Mouse (Mus musculus) layer of hippocampus, postnatal 10 days (tissue): ENCODE results near the gene Ipo11. TPM values are rescaled to one million over a fixed set of nuclear protein-coding genes. Genes with fewer than 3 reads are reported as not detected.

Experiments used
- DNase-seq, 2 experiments: peaks; one replicate each; pipeline ENCODE4 v3.0.0; 2021; ENCODE audit warnings: low spot score in 2 of 2
- total RNA-seq, 2 experiments: library from RNA; stranded (reverse); gene quantifications; 2 replicates each; pipeline ENCODE4 v1.2.3; 2021

The Ipo11 gene
- total RNA-seq, 2 experiments from 2014 or later: 67.8 to 70.3 TPM

DNA sequence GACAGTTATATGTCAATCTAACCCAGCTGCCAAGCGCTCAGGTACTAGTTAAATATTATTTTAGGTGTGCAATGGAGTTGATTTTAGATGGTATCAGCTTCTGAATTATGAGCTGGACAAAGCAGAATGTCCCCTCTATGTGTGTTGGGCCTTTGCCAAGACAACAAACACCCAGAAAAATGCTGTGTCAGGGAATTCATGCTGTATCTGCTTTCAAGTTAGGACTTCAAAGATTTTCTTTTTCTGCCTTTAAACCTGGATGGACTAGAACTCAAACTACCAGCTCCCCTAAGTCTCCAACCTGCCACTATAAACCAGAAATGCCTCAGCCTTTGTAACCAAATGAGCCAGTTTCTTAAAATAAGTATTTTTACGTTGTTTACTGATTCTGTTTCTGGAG is 116.6 kb downstream of the Ipo11 start:
- no peak for DNase-seq

DNA sequence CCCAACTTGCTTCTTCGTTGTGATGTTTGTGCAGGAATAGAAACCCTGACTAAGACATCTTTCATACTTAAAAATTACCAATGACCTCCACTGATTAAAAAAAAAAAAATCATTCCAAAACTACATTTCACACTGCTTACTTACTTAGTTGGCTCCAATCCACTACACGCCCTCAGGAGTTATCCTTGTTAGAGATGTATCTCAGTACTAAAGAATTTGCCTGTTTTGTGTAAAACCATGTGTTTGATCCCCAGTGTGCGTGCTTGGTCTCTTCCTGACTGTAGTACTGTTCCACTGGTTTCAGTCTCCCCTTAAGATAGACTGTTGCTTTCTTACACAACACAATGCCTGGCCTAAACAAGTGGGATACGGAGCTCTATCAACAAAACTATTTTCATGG is 117.0 kb downstream of the Ipo11 start:
- DNase-seq: no peak

DNA sequence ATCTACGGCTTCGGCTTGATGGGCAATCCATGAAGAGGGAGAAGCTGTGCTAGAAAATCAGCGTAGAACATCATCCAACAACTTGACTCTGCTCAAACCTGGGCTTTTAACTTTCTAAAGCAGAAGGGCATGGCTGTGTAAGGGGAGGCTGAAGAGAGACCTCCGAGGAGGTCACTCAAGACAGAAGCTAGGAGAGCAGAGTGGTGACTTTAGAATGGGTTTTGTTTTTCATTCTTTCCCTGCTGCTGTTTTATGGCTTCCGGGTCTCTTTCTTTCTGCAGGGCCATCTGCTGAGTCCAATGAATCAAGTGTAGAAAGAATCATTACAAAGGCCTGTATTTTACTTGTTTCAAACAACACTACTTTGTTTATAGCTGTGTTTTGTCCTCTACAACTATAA is 119.7 kb downstream of the Ipo11 start:
- no peak for DNase-seq

DNA sequence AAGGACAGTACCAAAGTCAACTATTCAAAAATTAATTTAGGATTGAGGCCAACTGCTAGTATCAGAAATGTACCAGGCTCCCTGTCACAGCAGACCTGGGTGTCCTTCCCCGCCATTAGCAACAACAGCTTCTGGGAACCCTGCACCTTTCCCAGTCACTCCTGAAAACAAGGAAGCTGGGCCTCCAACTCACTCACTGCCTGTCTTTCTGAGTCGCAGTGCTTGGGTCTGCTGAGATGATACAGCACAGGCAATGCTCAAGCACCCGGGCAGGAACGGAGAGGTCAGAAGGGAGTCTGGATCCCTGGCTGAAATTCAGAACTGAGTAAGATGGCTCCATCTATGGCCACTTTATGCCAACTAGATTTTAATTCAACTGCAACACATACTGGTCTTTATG is 123.2 kb downstream of the Ipo11 start:
- DNase-seq: no peak

DNA sequence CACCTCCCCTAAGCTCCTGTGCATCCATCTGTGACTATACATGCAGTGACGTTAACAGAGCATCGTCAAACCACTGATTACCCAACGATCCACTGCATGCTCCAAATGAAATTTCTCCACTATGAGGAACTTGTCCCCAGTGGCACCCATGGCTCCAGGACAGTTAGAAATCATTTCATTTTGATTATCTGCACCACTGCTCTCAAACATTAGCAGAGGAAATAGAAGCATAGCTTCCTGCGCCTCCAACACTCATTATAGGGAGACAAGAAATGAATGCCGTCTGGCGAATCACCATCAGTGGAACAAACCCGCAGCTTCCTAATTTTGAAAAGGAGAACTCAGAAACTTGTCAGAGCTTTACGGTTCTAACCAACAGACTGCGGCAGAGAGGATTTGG is 123.7 kb downstream of the Ipo11 start:
- no peak for DNase-seq

DNA sequence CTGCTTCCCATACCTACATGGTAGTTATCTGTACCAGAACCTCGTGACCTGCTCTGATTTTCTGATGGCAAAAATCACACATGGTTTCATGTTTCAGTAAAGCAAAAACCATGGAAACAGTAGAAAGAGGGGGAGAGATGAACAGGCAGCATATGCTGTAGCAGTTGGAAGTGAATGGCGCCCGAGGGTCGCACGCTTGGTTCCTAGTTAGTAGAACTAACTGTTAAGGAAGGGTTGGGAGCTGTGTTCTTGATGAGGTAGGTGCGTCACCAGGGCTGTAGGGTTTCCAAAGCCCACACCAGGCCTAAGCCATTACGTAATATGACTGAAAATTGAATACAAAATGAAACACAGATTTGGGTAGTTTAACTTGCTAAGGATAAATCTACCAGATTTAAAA is 126.6 kb downstream of the Ipo11 start:
- DNase-seq: peak in 1 of 2 experiments; percentile 37

DNA sequence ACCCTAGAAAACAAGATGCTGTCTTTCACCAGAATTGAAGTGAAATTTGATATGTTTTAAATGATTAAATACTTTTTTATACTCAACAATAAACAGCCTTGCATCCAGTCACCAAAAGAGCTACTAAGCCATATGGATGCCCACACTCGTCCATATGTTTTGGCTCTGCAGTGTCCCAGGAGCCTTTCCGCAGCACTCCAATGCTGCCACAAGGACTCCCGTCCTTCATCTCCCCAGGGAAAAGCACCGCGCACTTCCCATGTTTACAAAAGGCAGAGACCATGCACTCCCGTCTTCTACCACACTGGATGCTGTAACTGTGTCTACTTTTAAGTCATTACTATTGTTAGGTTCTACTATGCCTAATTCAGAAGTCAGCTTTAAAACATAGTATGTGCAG is 127.9 kb downstream of the Ipo11 start:
- no peak for DNase-seq

DNA sequence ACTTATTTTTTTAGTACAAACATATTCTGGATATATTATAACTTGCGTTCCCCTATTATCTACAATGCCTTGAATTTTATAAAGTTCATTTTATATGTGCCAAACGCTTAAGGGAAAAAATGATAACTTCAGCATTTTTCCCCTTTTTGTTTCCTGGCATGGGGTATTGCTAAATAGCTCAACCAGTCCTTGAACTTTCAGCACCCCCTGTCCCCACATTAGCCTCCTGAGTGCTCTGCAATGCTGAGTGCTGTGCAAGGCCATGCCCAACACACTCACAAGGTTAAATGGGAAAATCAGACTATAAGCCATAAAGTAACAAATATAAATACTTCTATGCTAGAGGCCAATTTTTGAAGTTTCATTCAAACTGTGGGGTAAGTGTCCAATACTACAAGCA is 128.4 kb downstream of the Ipo11 start:
- DNase-seq: no peak

DNA sequence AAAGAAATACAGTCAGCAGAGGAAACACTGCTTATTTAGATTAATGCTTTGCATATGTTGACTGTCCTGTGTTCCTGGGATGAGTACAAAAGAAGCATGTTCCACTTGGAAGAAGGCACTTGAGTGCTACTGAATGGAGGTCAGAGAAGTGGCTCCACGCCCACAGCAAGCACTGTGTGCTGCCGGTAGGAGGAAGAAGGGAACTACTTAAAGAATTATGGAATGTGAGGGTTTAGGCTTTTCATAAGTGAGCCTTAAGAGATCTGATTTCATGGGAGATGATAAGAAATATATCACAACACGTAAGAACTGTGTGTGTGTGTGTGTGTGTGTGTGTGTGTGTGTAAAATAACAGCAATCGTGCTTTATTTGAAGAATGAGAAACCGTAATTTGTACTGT is 129.5 kb downstream of the Ipo11 start:
- DNase-seq: no peak

DNA sequence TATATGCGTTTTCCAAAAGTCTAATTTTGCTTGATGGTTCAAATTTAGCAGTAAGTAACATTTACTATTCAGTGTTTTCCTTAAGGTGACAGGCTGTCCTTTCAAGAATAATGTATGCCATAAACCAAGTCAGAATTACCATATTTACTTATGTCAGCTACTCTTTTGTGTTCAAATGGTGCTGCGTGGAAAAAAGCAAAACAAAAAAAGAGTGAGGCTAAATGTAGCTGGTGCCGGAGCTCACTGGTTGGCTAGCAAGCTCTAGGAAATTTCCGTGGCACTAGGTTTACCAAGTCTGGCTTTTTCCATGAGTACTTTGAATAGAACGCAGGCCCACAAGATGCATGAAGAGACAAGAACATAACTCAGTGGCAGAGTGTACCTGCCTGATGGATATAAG is 131.6 kb downstream of the Ipo11 start:
- no peak for DNase-seq

DNA sequence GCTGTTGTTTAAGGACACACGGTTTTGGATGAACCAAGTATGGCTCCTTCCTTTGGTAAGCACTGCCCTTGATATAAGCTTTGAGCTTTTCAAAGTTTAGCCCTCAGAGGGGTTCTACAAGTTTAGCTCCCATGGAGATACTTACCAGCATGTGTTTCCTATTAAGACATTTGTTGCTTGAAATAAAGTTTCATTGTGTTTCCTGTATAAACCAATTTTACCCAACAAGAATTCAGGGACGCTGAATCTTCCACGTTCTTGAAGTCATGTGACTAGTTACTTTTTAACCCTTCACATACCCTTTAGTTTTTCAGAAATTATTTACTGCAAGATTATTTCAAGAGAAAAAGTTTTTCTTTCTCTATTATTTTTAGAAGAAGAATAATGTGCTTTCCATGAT is 138.7 kb downstream of the Ipo11 start:
- no peak for DNase-seq

DNA sequence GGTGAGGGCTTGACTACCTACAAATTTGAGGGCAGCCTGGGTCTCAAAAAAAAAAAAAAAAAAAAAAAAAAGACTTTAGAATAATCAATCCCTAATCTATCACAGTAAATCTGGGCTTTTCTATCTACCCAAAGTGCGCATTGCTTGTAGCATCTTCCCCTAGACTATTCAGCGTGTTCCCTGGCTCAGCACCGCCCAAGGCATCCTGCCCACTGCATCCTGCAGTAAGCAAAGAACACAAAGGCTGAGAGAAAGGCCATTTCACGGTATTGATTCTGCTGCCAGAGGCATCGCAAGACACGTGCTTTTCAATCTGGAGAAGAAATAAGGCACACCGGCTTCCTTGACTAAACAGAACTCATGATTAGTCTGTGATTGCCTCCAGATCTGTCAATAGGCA is 147.9 kb downstream of the Ipo11 start:
- no peak for DNase-seq

DNA sequence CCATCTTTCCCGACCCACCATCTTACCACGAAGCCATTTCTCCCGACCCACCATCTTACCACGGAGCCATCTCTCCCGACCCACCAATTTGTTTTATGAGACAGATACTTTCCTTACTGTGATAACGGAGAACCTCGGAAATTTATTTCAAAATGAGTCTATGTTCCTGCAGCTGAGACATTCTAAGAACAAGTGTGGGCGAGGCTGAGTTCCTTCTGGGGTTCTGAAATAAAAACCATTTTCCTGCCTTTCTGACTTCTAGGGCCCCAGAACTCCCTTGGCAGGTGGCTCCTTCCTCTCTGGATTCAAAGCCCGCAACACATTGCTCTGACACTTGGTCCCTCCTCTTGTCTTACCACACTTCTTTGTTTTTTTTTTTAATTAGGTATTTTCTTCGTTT is 168.0 kb downstream of the Ipo11 start:
- no peak for DNase-seq

DNA sequence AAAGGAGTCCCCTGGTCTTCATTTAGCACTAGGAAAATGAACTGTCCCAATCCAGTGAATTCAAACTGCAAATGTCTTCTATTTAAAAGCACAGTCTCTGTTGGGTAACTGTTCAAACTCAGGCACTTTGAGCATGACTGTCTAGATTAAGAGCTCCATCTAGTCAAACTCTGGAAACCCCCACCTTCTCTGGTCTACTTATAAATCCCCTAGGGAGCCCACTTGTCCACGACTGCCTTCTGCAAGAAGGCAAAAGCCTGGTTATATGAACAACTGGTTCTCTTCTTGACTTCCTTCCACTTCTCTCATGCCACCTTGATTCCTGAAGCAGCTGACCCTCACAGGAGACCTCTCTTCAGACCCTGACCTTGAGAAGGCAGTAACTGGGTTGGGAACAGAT is 174.1 kb downstream of the Ipo11 start:
- no peak for DNase-seq

DNA sequence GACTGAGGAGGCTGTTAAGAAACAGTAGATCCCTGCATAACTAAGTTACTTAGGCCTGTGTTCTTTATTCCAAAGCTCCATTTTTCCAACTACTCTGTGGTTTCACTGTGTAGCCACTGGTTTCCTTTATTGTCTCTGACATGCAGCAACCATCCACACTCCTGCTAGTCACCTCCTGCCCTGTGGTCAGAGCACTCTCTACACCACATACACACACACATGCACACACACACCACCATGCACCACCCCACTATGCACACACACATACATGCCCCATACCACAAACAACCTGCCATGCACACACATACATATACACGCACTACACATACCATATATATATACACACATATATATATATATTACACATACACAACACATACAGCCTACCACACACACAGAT is 175.1 kb downstream of the Ipo11 start:
- no peak for DNase-seq

DNA sequence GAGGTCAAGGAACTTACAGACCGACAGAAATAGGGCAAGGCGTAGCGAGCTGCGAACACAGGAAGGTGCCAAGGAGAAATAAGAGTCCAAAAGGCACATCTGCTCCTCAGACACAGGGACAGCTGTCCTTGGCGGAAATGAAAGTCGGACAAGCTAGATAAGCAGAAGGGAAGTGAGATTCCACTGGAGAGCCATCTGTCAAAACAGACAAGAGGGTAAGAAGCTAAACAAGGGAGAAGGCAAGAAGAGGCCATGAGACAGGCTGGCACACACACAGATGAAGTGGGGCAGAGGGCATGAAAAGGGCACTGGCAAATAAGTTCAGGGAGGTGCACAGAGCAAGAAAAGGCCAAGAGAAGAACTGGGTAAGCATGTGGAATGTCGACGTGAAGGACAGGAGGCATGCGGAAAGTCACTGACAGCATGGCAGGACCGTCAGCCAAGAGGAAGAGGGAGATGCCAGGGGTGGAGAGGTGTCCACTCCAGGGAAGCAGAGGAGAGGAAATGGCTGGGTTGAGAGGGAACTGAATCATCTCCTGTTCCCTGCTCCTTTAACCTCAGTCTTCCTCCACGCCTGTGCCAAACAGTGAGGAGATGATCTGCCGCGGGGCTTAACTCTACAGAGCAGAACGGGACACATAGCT is 176.4 kb downstream of the Ipo11 start:
- no peak for DNase-seq

DNA sequence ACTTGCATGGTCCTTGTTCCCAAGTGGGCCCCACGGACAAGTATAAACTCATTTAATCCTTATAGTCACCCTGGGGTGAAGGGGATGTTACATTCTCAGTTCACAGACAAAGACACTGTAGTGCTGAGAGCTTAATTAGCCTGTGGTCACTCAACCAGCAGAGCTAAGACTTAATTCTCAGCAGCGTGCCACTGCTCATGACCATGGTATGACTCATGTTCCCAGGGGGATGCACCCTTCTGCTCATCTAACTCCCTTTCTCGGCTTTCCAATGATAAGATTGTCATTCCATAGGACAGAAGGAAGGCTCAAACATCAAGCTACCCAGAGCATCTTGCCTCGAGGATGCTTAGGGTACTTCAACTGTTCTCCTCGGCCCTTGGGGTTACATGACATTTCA is 180.9 kb downstream of the Ipo11 start:
- no peak for DNase-seq

DNA sequence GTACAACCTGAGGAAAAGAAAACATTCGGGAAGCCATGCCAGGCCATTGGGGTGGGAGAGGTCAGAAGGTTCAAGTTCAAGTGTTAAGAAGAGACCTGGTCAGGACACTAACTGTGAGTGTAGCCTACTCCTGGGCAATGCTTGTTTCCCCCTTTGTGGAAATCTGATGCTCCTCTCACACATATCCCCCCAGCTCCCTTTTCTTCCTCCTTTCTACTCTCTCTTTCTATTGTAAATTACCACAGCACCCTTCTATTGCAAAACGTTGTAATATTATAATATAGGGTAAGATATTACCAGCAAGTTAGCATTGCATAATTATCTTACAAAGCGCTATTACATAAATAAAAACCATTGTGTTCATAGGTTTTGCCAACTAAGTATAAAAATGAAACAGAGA is 182.5 kb downstream of the Ipo11 start:
- no peak for DNase-seq

DNA sequence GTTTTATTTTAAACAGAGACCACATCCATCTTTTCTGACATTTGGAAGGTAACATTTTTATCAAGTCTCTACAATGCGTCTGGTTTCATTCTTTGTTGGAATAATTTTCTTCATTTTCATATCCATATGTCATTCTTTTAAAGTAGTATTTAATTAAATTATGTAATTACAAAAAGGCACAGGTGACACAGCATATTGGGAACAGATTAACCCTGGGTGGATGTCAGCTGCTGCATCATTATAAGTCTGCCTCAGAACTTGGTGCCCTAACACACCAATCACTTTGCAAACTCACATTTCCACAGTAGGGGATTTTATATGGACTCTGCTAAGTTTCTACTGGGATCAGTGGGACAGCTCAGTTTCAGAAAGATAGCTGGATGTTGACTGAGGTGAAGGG is 184.8 kb downstream of the Ipo11 start:
- no peak for DNase-seq

DNA sequence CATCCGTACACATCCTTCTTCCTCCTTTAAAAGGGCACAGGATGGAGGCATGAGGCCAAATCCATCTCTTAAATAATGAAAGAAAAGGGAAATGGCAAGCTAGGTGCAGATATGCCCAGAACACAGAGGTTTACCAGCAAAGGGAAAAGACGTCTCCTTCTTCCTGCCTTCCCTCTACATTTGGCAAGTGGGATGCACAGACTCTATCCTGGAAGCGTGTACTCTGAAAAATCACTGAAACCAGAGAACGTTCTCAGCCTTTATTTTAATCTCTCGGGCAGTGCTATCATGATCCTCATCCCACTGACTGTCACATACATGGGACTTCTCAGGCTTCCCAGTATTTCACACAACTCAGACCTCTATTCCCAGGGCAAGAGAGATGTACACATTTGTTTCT is 189.9 kb downstream of the Ipo11 start:
- DNase-seq: no peak

DNA sequence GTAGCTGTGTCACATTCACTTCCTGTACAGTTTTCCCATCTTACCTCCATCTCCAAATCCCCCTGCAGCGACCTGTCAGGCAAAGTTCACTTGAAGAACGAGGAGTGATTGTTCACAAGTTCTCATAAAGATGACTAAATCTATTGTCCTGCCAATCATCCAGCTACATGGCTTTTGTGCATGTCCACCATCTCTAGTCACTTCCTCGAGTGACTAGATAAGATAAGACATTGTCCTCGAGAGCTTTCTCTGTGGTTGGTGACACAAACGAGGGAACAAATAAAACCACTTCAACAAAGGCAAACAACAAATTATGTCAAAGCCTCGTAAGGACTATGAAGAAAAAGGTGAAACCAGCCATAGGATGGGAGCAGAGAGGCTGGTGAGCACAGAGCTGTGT is 191.6 kb downstream of the Ipo11 start:
- DNase-seq: no peak
